Mouse (Mus musculus) thymus, adult 2 months (tissue): ENCODE measurements around the gene Anks1.

Experiments used
- CTCF ChIP-seq: fragments of 200-500 bp; IDR thresholded peaks from 2 replicates; pipeline ENCODE4 v1.5.1; 2012; ENCODE audit warnings: mild to moderate bottlenecking, control low read depth, low read length, moderate library complexity, borderline replicate concordance; ENCODE audit not compliant: control insufficient read depth, poor library complexity, insufficient read depth; ENCODE audit errors: extremely low read depth
- POLR2A ChIP-seq: fragments of 200-500 bp; IDR thresholded peaks from 2 replicates; pipeline ENCODE4 v1.6.1; 2012; ENCODE audit warnings: mild to moderate bottlenecking, low read length, control low read depth, moderate library complexity; ENCODE audit not compliant: control insufficient read depth, poor library complexity, insufficient read depth; ENCODE audit errors: extremely low read depth

- no peak for TF ChIP-seq CTCF
- no peak for TF ChIP-seq POLR2A
Measured at GRCm38 (mm10) chr17:27967529-27967928, 58.4 kb downstream of the Anks1 start.
